Mouse (Mus musculus) Patski (cell line): Measurements from ENCODE around the gene Ctsk. TPM values are rescaled to one million over a fixed set of nuclear protein-coding genes. Genes with fewer than 3 reads are reported as not detected.
A peak's percentile ranks its signal among the peaks of the same experiment; 100 is the strongest.

Experiments used
- ATAC-seq: fragments of 100-300 bp; one replicate; pipeline ENCODE4 v1.8.0; 2021
- CTCF ChIA-PET: fragments of 350-600 bp; sonication (Branson Sonifier 250); formaldehyde crosslinking; loops from one replicate; lab custom pipeline; 2022; ENCODE audit warnings: inconsistent platforms; lab: Charles Lee
- POLR2A ChIA-PET: fragments of 350-600 bp; sonication (Branson Sonifier 250); formaldehyde crosslinking; loops from one replicate; lab custom pipeline; 2022; ENCODE audit warnings: antibody characterized with exemption, inconsistent platforms; lab: Charles Lee
- DNase-seq: peaks from one replicate; pipeline ENCODE4 v3.0.0-alpha.2; 2011; ENCODE audit warnings: low read depth, low spot score
- H3K27me3 ChIP-seq: fragments of 371-371 bp; one replicate; pipeline ENCODE4 v1.5.1; 2021
- CTCF ChIP-seq: fragments of 100-300 bp; IDR thresholded peaks from one replicate; pipeline ENCODE4 v1.5.1; 2021
- in situ Hi-C: fragments of 300-500 bp; cut with MboI; formaldehyde crosslinking; loops from 3 replicates; pipeline ENCODE4 v1.11.1; 2018; ENCODE audit warnings: low pct_unique_long_range_greater_than_20kb, mixed read lengths
- polyA plus RNA-seq: library from polyadenylated mRNA; unstranded; gene quantifications from one replicate; pipeline ENCODE4 v1.2.3, GENCODE M21; 2021

Ctsk gene
- polyA plus RNA-seq: 1.1 TPM

GRCm38 (mm10) chr3:95499024-95499423 lies at the start of gene Ctsk:
Ctsk (plus strand) TSS chr3:95499256.
- in situ Hi-C loops: no loop called here
- DNase-seq (no peak), ATAC-seq (no peak)
- H3K27me3 ChIP-seq: no peaks in the 10 kb centered on the region
- no peak for TF ChIP-seq CTCF
- POLR2A ChIA-PET: interaction anchor here (1.4 kb wide), 1 partner anchor 12 kb away, joined by 4 read pairs; no protein-coding TSS in a partner anchor
- CTCF ChIA-PET: interaction anchor here (1.3 to 2.1 kb wide), 2 partner anchors 17 to 19 kb away, joined by 4 to 5 read pairs; no protein-coding TSS in a partner anchor

- DNase-seq (no peak), ATAC-seq (no peak)
- TF ChIP-seq CTCF: peak; percentile 90
- ChIA-PET CTCF (interaction anchor here (0.7 to 1.8 kb wide), 13 partner anchors 8 to 114 kb away, joined by 3 to 8 read pairs (median 5); partner anchors contain the start of gene 4930558C23Rik), POLR2A (no interaction called here)
- no peaks in the 10 kb centered on the region for H3K27me3 ChIP-seq
- in situ Hi-C loops: no loop called here
These were observed 48.6 kb upstream of the Ctsk start for GRCm38 (mm10) chr3:95450408-95450807.

- no peaks in the 10 kb centered on the region for H3K27me3 ChIP-seq
- ATAC-seq (no peak), DNase-seq (no peak)
- in situ Hi-C loops: no loop called here
- CTCF ChIA-PET: interaction anchor here (0.7 to 1.8 kb wide), 10 partner anchors 10 to 122 kb away, joined by 3 to 8 read pairs (median 4); no protein-coding TSS in a partner anchor
- TF ChIP-seq CTCF: no peak
- POLR2A ChIA-PET: no interaction called here
These were observed 48.1 kb upstream of the Ctsk start for GRCm38 (mm10) chr3:95450915-95451314.

- ATAC-seq: no peak
- POLR2A ChIA-PET: no interaction called here
- in situ Hi-C loops: no loop called here
- no peak for TF ChIP-seq CTCF
- CTCF ChIA-PET: interaction anchor here (1.0 to 1.1 kb wide), 3 partner anchors 12 to 30 kb away, joined by 3 read pairs; no protein-coding TSS in a partner anchor
- DNase-seq: no peak
- no peaks in the 10 kb centered on the region for H3K27me3 ChIP-seq
These were observed 42.7 kb upstream of the Ctsk start for GRCm38 (mm10) chr3:95456367-95456766.

- ChIA-PET CTCF (interaction anchor here (0.7 to 1.3 kb wide), 4 partner anchors 8 to 108 kb away, joined by 3 to 5 read pairs (median 5); no protein-coding TSS in a partner anchor), POLR2A (interaction anchor here (0.5 kb wide), 1 partner anchor 8 kb away, joined by 3 read pairs; no protein-coding TSS in a partner anchor)
- H3K27me3 ChIP-seq: no peaks in the 10 kb centered on the region
- no peak for TF ChIP-seq CTCF
- in situ Hi-C loops: no loop called here
- ATAC-seq (no peak), DNase-seq (no peak)
These were observed 41.3 kb upstream of the Ctsk start for GRCm38 (mm10) chr3:95457758-95458157.

- CTCF ChIA-PET: interaction anchor here (1.0 to 1.1 kb wide), 2 partner anchors 9 to 13 kb away, joined by 3 to 4 read pairs; no protein-coding TSS in a partner anchor
- ATAC-seq (no peak), DNase-seq (no peak)
- no peaks in the 10 kb centered on the region for H3K27me3 ChIP-seq
- in situ Hi-C loops: no loop called here
- POLR2A ChIA-PET: no interaction called here
- TF ChIP-seq CTCF: no peak
These were observed 39.7 kb upstream of the Ctsk start for GRCm38 (mm10) chr3:95459381-95459780.

- ChIA-PET CTCF (interaction anchor here (1.5 kb wide), 1 partner anchor 153 kb away, joined by 3 read pairs; no protein-coding TSS in a partner anchor), POLR2A (no interaction called here)
- ATAC-seq (no peak), DNase-seq (no peak)
- no peak for TF ChIP-seq CTCF
- in situ Hi-C loops: loop anchor here (10.0 kb wide), 1 partner anchor 119 kb away; no protein-coding TSS in a partner anchor
- H3K27me3 ChIP-seq: no peaks in the 10 kb centered on the region
These were observed 35.2 kb upstream of the Ctsk start for GRCm38 (mm10) chr3:95463852-95464251.

- no peaks in the 10 kb centered on the region for H3K27me3 ChIP-seq
- peak; percentile 77 for DNase-seq
- ATAC-seq: peak; percentile 17
- POLR2A ChIA-PET: no interaction called here
- TF ChIP-seq CTCF: no peak
- in situ Hi-C loops: no loop called here
- CTCF ChIA-PET: interaction anchor here (0.8 kb wide), 1 partner anchor 21 kb away, joined by 3 read pairs; no protein-coding TSS in a partner anchor
These were observed 20.1 kb upstream of the Ctsk start for GRCm38 (mm10) chr3:95478966-95479365.

- POLR2A ChIA-PET: interaction anchor here (0.6 to 1.8 kb wide), 3 partner anchors 9 to 368 kb away, joined by 4 to 5 read pairs (median 5); partner anchors contain the start of gene Ctsk
- H3K27me3 ChIP-seq: no peaks in the 10 kb centered on the region
- no peak for TF ChIP-seq CTCF
- in situ Hi-C loops: no loop called here
- no peak for ATAC-seq
- CTCF ChIA-PET: interaction anchor here (0.8 to 1.0 kb wide), 2 partner anchors 14 to 30 kb away, joined by 3 read pairs; no protein-coding TSS in a partner anchor
- no peak for DNase-seq
These were observed 12.6 kb upstream of the Ctsk start for GRCm38 (mm10) chr3:95486421-95486820.

GRCm38 (mm10) chr3:95488679-95489078 lies 10.4 kb upstream of the Ctsk start:
- POLR2A ChIA-PET: interaction anchor here (1.6 kb wide), 1 partner anchor 12 kb away, joined by 6 read pairs; no protein-coding TSS in a partner anchor
- DNase-seq (no peak), ATAC-seq (no peak)
- H3K27me3 ChIP-seq: no peaks in the 10 kb centered on the region
- CTCF ChIA-PET: interaction anchor here (1.4 kb wide), 1 partner anchor 40 kb away, joined by 4 read pairs; no protein-coding TSS in a partner anchor
- in situ Hi-C loops: no loop called here
- TF ChIP-seq CTCF: no peak

GRCm38 (mm10) chr3:95490238-95490637 lies 8.8 kb upstream of the Ctsk start:
- ATAC-seq (no peak), DNase-seq (no peak)
- no peak for TF ChIP-seq CTCF
- H3K27me3 ChIP-seq: no peaks in the 10 kb centered on the region
- in situ Hi-C loops: no loop called here
- ChIA-PET POLR2A (no interaction called here), CTCF (interaction anchor here (1.6 kb wide), 1 partner anchor 13 kb away, joined by 5 read pairs; no protein-coding TSS in a partner anchor)
